Mouse (Mus musculus) embryonic fibroblast, embryonic 13.5 days (primary cell): ENCODE measurements at regions not wholly inside any gene's neighbourhood (a gene's known extent, or its start where the extent isn't known, plus 50 kb on each side); places are given as distances from the start of the nearest gene placed in this dataset.

Source experiments
- CTCF ChIP-seq: IDR thresholded peaks from 2 replicates; pipeline ENCODE4 v1.5.1; 2011; ENCODE audit warnings: mild to moderate bottlenecking, control low read depth, low read length, moderate library complexity, borderline replicate concordance; ENCODE audit not compliant: insufficient read depth
- POLR2A ChIP-seq: IDR thresholded peaks from 2 replicates; pipeline ENCODE4 v1.6.1; 2011; ENCODE audit warnings: low read depth, mild to moderate bottlenecking, control low read depth, low read length, moderate library complexity

- no peak for TF ChIP-seq CTCF
- TF ChIP-seq POLR2A = no peak
Measured at GRCm38 (mm10) chr14:61688013-61688520, 80.8 kb downstream of the Kcnrg start.
